Mouse (Mus musculus): Measurements from ENCODE around the gene Mark3. TPM values are rescaled to one million over a fixed set of nuclear protein-coding genes. Genes with fewer than 3 reads are reported as not detected.

The Mark3 gene
- polyA plus RNA-seq (2012; rRNA removed): 18.8 and 21.0 TPM in 2 replicates

GRCm38 (mm10) chr12:111574074-111574886 lies at the start of gene Mark3:
Mark3 (plus strand) TSS chr12:111574523.

GRCm38 (mm10) chr12:111537796-111538291 lies 36.5 kb upstream of the Mark3 start, which contains the start of gene Eif5:
Eif5 (plus strand) TSS chr12:111538016.

GRCm38 (mm10) chr12:111672176-111672575 lies 97.9 kb downstream of the Mark3 start, which contains the start of gene Ckb:
Ckb (minus strand) TSS chr12:111672338.

GRCm38 (mm10) chr12:111677882-111678669 lies 103.8 kb downstream of the Mark3 start, which contains the start of gene Trmt61a:
Trmt61a (plus strand) TSS chr12:111678105.

Other genes starting within 250 kb of the Mark3 start
- 33.6 and 44.0 TPM in 2 replicates for gene Cdc42bpb, start 196.8 kb upstream of the Mark3 start, polyA plus RNA-seq (2012; rRNA removed)
- 0.10 TPM in 1 of 2 replicates, not detected in the other for gene Lbhd2, start 167.7 kb upstream of the Mark3 start, polyA plus RNA-seq (2012; rRNA removed)
- 25.7 and 28.1 TPM in 2 replicates for gene Exoc3l4, start 157.5 kb upstream of the Mark3 start, polyA plus RNA-seq (2012; rRNA removed)
- gene Tnfaip2, start 132.1 kb upstream of the Mark3 start, polyA plus RNA-seq (2012; rRNA removed): 36.6 and 38.5 TPM in 2 replicates
- gene Gm266, start 88.7 kb upstream of the Mark3 start, polyA plus RNA-seq (2012; rRNA removed): 0.58 and 0.59 TPM in 2 replicates
- 86.5 and 86.8 TPM in 2 replicates for gene Eif5, start 36.5 kb upstream of the Mark3 start, polyA plus RNA-seq (2012; rRNA removed)
- 24.9 and 32.5 TPM in 2 replicates for gene Ckb, start 97.8 kb downstream of the Mark3 start, polyA plus RNA-seq (2012; rRNA removed)
- 11.3 and 12.2 TPM in 2 replicates for gene Trmt61a, start 103.6 kb downstream of the Mark3 start, polyA plus RNA-seq (2012; rRNA removed)
- gene Bag5, start 138.7 kb downstream of the Mark3 start, polyA plus RNA-seq (2012; rRNA removed): 9.0 and 10.4 TPM in 2 replicates
- gene Apopt1, start 138.7 kb downstream of the Mark3 start, polyA plus RNA-seq (2012; rRNA removed): 13.6 TPM in 2 replicates
- gene Klc1, start 184.3 kb downstream of the Mark3 start, polyA plus RNA-seq (2012; rRNA removed): 13.5 and 14.4 TPM in 2 replicates
- 5.3 and 8.0 TPM in 2 replicates for gene Xrcc3, start 239.3 kb downstream of the Mark3 start, polyA plus RNA-seq (2012; rRNA removed)
- gene Zfyve21, start 239.6 kb downstream of the Mark3 start, polyA plus RNA-seq (2012; rRNA removed): 56.0 and 62.1 TPM in 2 replicates